Mouse (Mus musculus): Measurements from ENCODE around the gene Nol9. TPM values are rescaled to one million over a fixed set of nuclear protein-coding genes. Genes with fewer than 3 reads are reported as not detected.

The Nol9 gene
- polyA plus RNA-seq, 1 experiment: 8.0 TPM

GRCm38 (mm10) chr4:152007481-152008147 is 31.5 kb upstream of the Nol9 start:
- no peaks in the 10 kb centered on the region for H3K36me3 ChIP-seq (ENCODE audit: control insufficient read depth, insufficient read depth, low read length)
- TF ChIP-seq POLR2A (IDR thresholded peaks at IDR 0.05; ENCODE audit: control insufficient read depth, low read depth, low read length) (peak; percentile 45; the same call in 1 of the 2 replicates), CTCF (IDR thresholded peaks at IDR 0.05; ENCODE audit: control insufficient read depth, insufficient read depth, insufficient replicate concordance, low read depth, low read length) (no peak)
- peak overlapping the region; percentile 18 for H3K27ac ChIP-seq (ENCODE audit: control insufficient read depth, insufficient read depth, low read depth, low read length)
- peak overlapping the region; percentile 84; the same call in 1 of the 2 replicates for H3K4me3 ChIP-seq (ENCODE audit: control insufficient read depth, low read depth, low read length)
- no peaks in the 10 kb centered on the region for H3K27me3 ChIP-seq (ENCODE audit: control insufficient read depth, insufficient read depth, low read length)
- H3K4me1 ChIP-seq (ENCODE audit: control insufficient read depth, insufficient read depth, low read length): peaks cover 21% of the 10 kb centered on the region

GRCm38 (mm10) chr4:152008148-152008500 is 31.0 kb upstream of the Nol9 start:
- Histone ChIP-seq H3K27me3 (ENCODE audit: control insufficient read depth, insufficient read depth, low read length) (no peaks in the 10 kb centered on the region), H3K27ac (ENCODE audit: control insufficient read depth, insufficient read depth, low read depth, low read length) (peak overlapping the region; percentile 50), H3K36me3 (ENCODE audit: control insufficient read depth, insufficient read depth, low read length) (no peaks in the 10 kb centered on the region), H3K4me3 (ENCODE audit: control insufficient read depth, low read depth, low read length) (peak overlapping the region; percentile 84), H3K4me1 (ENCODE audit: control insufficient read depth, insufficient read depth, low read length) (peaks cover 21% of the 10 kb centered on the region)
- TF ChIP-seq POLR2A (IDR thresholded peaks at IDR 0.05; ENCODE audit: control insufficient read depth, low read depth, low read length) (no peak), CTCF (IDR thresholded peaks at IDR 0.05; ENCODE audit: control insufficient read depth, insufficient read depth, insufficient replicate concordance, low read depth, low read length) (no peak)

GRCm38 (mm10) chr4:152008622-152009075 is 30.5 kb upstream of the Nol9 start, which contains the start of gene Klhl21:
Gene Klhl21 (plus strand): TSS chr4:152008803.
- TF ChIP-seq CTCF (IDR thresholded peaks at IDR 0.05; ENCODE audit: control insufficient read depth, insufficient read depth, insufficient replicate concordance, low read depth, low read length) (no peak), POLR2A (IDR thresholded peaks at IDR 0.05; ENCODE audit: control insufficient read depth, low read depth, low read length) (peak; percentile 71)
- peaks cover 21% of the 10 kb centered on the region for H3K4me1 ChIP-seq (ENCODE audit: control insufficient read depth, insufficient read depth, low read length)
- peak within 1 kb of the TSS; percentile 50 for H3K27ac ChIP-seq (ENCODE audit: control insufficient read depth, insufficient read depth, low read depth, low read length)

GRCm38 (mm10) chr4:152009076-152010051 is 29.8 kb upstream of the Nol9 start:
- Histone ChIP-seq H3K36me3 (ENCODE audit: control insufficient read depth, insufficient read depth, low read length) (no peaks in the 10 kb centered on the region), H3K4me1 (ENCODE audit: control insufficient read depth, insufficient read depth, low read length) (peaks cover 21% of the 10 kb centered on the region), H3K4me3 (ENCODE audit: control insufficient read depth, low read depth, low read length) (peak overlapping the region; percentile 84), H3K27me3 (ENCODE audit: control insufficient read depth, insufficient read depth, low read length) (no peaks in the 10 kb centered on the region), H3K27ac (ENCODE audit: control insufficient read depth, insufficient read depth, low read depth, low read length) (peak overlapping the region; percentile 30)
- TF ChIP-seq CTCF (IDR thresholded peaks at IDR 0.05; ENCODE audit: control insufficient read depth, insufficient read depth, insufficient replicate concordance, low read depth, low read length) (no peak), POLR2A (IDR thresholded peaks at IDR 0.05; ENCODE audit: control insufficient read depth, low read depth, low read length) (no peak)

More at GRCm38 (mm10) chr4:152008622-152009075, 30.5 kb upstream of the Nol9 start, which contains the start of gene Klhl21:
- Histone ChIP-seq H3K36me3 (ENCODE audit: control insufficient read depth, insufficient read depth, low read length) (no peaks in the 10 kb centered on the region), H3K4me3 (ENCODE audit: control insufficient read depth, low read depth, low read length) (peak within 1 kb of the TSS; percentile 84), H3K27me3 (ENCODE audit: control insufficient read depth, insufficient read depth, low read length) (no peaks in the 10 kb centered on the region)

GRCm38 (mm10) chr4:152010091-152010706 is 28.9 kb upstream of the Nol9 start:
- Histone ChIP-seq H3K4me3 (ENCODE audit: control insufficient read depth, low read depth, low read length) (peak overlapping the region; percentile 84), H3K27ac (ENCODE audit: control insufficient read depth, insufficient read depth, low read depth, low read length) (no peak overlapping the region; the same call in 1 of the 2 replicates), H3K27me3 (ENCODE audit: control insufficient read depth, insufficient read depth, low read length) (no peaks in the 10 kb centered on the region), H3K36me3 (ENCODE audit: control insufficient read depth, insufficient read depth, low read length) (no peaks in the 10 kb centered on the region), H3K4me1 (ENCODE audit: control insufficient read depth, insufficient read depth, low read length) (peaks cover 21% of the 10 kb centered on the region)
- TF ChIP-seq POLR2A (IDR thresholded peaks at IDR 0.05; ENCODE audit: control insufficient read depth, low read depth, low read length): no peak
- TF ChIP-seq CTCF (IDR thresholded peaks at IDR 0.05; ENCODE audit: control insufficient read depth, insufficient read depth, insufficient replicate concordance, low read depth, low read length): no peak

GRCm38 (mm10) chr4:152010707-152011134 is 28.4 kb upstream of the Nol9 start:
- no peak overlapping the region; the same call in 1 of the 2 replicates for H3K27ac ChIP-seq (ENCODE audit: control insufficient read depth, insufficient read depth, low read depth, low read length)
- H3K27me3 ChIP-seq (ENCODE audit: control insufficient read depth, insufficient read depth, low read length): no peaks in the 10 kb centered on the region
- H3K36me3 ChIP-seq (ENCODE audit: control insufficient read depth, insufficient read depth, low read length): no peaks in the 10 kb centered on the region
- TF ChIP-seq POLR2A (IDR thresholded peaks at IDR 0.05; ENCODE audit: control insufficient read depth, low read depth, low read length) (no peak), CTCF (IDR thresholded peaks at IDR 0.05; ENCODE audit: control insufficient read depth, insufficient read depth, insufficient replicate concordance, low read depth, low read length) (no peak)
- H3K4me3 ChIP-seq (ENCODE audit: control insufficient read depth, low read depth, low read length): peak overlapping the region; percentile 84
- peaks cover 21% of the 10 kb centered on the region for H3K4me1 ChIP-seq (ENCODE audit: control insufficient read depth, insufficient read depth, low read length)

Data from testis, adult 2 months (tissue).